Mouse (Mus musculus) inflammation-experienced regulatory T-cells, adult 16 weeks (primary cell): ENCODE results near the gene Apoa4. TPM values are rescaled to one million over a fixed set of nuclear protein-coding genes. Genes with fewer than 3 reads are reported as not detected.

Experiments
- polyA plus RNA-seq: library from polyadenylated mRNA; unstranded; fragments of 100-300 nt; shearing (Covaris generic); gene quantifications from one replicate; pipeline ENCODE4 v1.2.1, GENCODE M21; 2017

The Apoa4 gene
- not detected for polyA plus RNA-seq

GRCm38 (mm10) chr9:46240526-46241153 is at the start of gene Apoa4:
Gene Apoa4 (plus strand): TSS chr9:46240696.

GRCm38 (mm10) chr9:46228491-46228890 is 12.0 kb upstream of the Apoa4 start, which contains the start of gene Apoa1:
Gene Apoa1 (plus strand): TSS chr9:46228580.

GRCm38 (mm10) chr9:46235596-46235648 is 5.1 kb upstream of the Apoa4 start, which contains the start of gene Apoc3:
Gene Apoc3 (minus strand): TSS chr9:46235636.

GRCm38 (mm10) chr9:46268343-46268873 is 27.9 kb downstream of the Apoa4 start, which contains the start of gene Apoa5:
Gene Apoa5 (plus strand): TSS chr9:46268633.

GRCm38 (mm10) chr9:46272677-46273454 is 32.4 kb downstream of the Apoa4 start, which contains the start of gene Zpr1:
Gene Zpr1 (plus strand): TSS chr9:46273064.

GRCm38 (mm10) chr9:46282631-46283436 is 42.3 kb downstream of the Apoa4 start, which contains the start of gene Bud13:
Gene Bud13 (plus strand): TSS chr9:46283008.

Other genes with a start within 250 kb of the Apoa4 start
- 87.5 TPM for gene Pafah1b2, start 228.0 kb upstream of the Apoa4 start, polyA plus RNA-seq
- gene Sik3, start 227.9 kb upstream of the Apoa4 start, polyA plus RNA-seq: 6.4 TPM
- gene Apoa1, start 12.1 kb upstream of the Apoa4 start, polyA plus RNA-seq: not detected
- not detected for gene Apoc3, start 5.1 kb upstream of the Apoa4 start, polyA plus RNA-seq
- gene Apoa5, start 27.9 kb downstream of the Apoa4 start, polyA plus RNA-seq: not detected
- gene Zpr1, start 32.4 kb downstream of the Apoa4 start, polyA plus RNA-seq: 101 TPM
- 28.6 TPM for gene Bud13, start 42.3 kb downstream of the Apoa4 start, polyA plus RNA-seq
- not detected for gene 4931429L15Rik, start 79.3 kb downstream of the Apoa4 start, polyA plus RNA-seq